Mouse (Mus musculus) kidney, postnatal 4 days (tissue): ENCODE results near the gene Msi2.

Source experiments
- DNase-seq, 2 experiments: peaks; one replicate each; pipeline ENCODE4 v3.0.0; 2021; ENCODE audit warnings: mixed read lengths in 2 of 2

Msi2 gene

GRCm38 (mm10) chr11:88506544-88507419, 211.5 kb downstream of the Msi2 start:
- no peak for DNase-seq

- no peak for DNase-seq
Observed at GRCm38 (mm10) chr11:88506109-88506508, 212.2 kb downstream of the Msi2 start.

- no peak for DNase-seq
Observed at GRCm38 (mm10) chr11:88502566-88502965, 215.7 kb downstream of the Msi2 start.

GRCm38 (mm10) chr11:88498491-88498890, 219.8 kb downstream of the Msi2 start:
- no peak for DNase-seq

GRCm38 (mm10) chr11:88496460-88496859, 221.9 kb downstream of the Msi2 start:
- DNase-seq = peak in 1 of 2 experiments; percentile 59

GRCm38 (mm10) chr11:88495759-88496158, 222.6 kb downstream of the Msi2 start:
- DNase-seq = no peak

GRCm38 (mm10) chr11:88495018-88495417, 223.3 kb downstream of the Msi2 start:
- DNase-seq = no peak

- DNase-seq = no peak
Observed at GRCm38 (mm10) chr11:88493795-88494559, 224.3 kb downstream of the Msi2 start.

- no peak for DNase-seq
Observed at GRCm38 (mm10) chr11:88492585-88492984, 225.7 kb downstream of the Msi2 start.

GRCm38 (mm10) chr11:88489985-88490384, 228.3 kb downstream of the Msi2 start:
- no peak for DNase-seq

GRCm38 (mm10) chr11:88488941-88489724, 229.2 kb downstream of the Msi2 start:
- DNase-seq = peak; percentile 42 to 53

GRCm38 (mm10) chr11:88488175-88488940, 230.0 kb downstream of the Msi2 start:
- no peak for DNase-seq

- DNase-seq = peak in 1 of 2 experiments; percentile 51
Observed at GRCm38 (mm10) chr11:88485987-88486386, 232.3 kb downstream of the Msi2 start.

GRCm38 (mm10) chr11:88485088-88485487, 233.2 kb downstream of the Msi2 start:
- no peak for DNase-seq

GRCm38 (mm10) chr11:88484047-88484446, 234.3 kb downstream of the Msi2 start:
- DNase-seq = no peak

- DNase-seq = no peak
Observed at GRCm38 (mm10) chr11:88482636-88483035, 235.7 kb downstream of the Msi2 start.

GRCm38 (mm10) chr11:88482236-88482635, 236.1 kb downstream of the Msi2 start:
- no peak for DNase-seq

- DNase-seq = peak; percentile 54 to 63
Observed at GRCm38 (mm10) chr11:88481602-88482161, 236.6 kb downstream of the Msi2 start.

GRCm38 (mm10) chr11:88481092-88481601, 237.2 kb downstream of the Msi2 start:
- DNase-seq = no peak

- DNase-seq = no peak
Observed at GRCm38 (mm10) chr11:88479498-88479897, 238.8 kb downstream of the Msi2 start.

- no peak for DNase-seq
Observed at GRCm38 (mm10) chr11:88474889-88475440, 243.3 kb downstream of the Msi2 start.
